Mouse (Mus musculus) cerebellum, adult 9-11 months (tissue): ENCODE data around the gene Krba1.
A peak's percentile ranks its signal among the peaks of the same experiment; 100 is the strongest.

Experiments used
- DNase-seq: peaks from one replicate; pipeline ENCODE4 v3.0.0; 2022

The Krba1 gene

DNA sequence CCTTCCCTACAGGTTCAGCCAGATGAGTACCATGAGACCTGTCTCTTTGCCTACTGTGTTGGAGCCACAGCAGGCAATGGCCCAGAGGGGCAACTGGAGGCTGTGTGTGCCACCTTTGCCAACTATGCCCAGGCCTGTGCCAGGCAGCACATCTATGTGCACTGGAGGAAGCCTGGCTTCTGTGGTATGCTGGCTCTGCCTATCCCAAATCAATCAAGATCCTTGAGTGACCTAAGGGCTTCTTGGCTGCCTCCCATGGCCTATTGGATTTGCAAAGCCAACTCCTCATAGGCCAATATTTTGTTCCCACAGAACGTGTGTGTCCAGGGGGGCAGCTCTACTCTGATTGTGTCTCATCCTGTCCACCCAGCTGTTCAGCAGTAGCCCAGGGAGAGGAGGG lies 56.8 kb downstream of the Krba1 start:
- DNase-seq: no peak

GRCm38 (mm10) chr6:48452771-48453170 lies 57.4 kb downstream of the Krba1 start:
- no peak for DNase-seq

GRCm38 (mm10) chr6:48464966-48465679 lies 69.7 kb downstream of the Krba1 start:
- DNase-seq: no peak

DNA sequence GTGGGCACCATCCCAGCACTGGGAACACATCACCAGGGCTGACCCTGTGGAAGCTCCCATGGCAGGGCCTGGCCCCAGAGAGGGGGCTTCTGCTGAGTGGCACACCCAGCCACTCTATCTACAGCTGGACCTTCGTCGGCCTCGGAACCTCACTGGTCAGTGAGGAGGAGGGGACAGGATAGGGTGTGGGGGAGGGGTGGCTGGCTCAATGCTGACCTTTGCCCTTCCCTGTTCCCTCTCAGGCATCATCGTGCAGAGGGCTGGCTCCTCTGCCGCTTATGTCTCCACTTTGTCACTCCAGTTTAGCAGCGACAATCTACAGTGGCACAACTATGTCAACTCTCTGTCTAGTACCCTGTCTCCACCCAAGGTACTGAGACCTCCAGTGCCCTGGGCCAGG lies 71.3 kb downstream of the Krba1 start:
- DNase-seq: no peak

- peak; percentile 45 for DNase-seq
Measured at GRCm38 (mm10) chr6:48467490-48467889, 72.1 kb downstream of the Krba1 start.
